Mouse (Mus musculus): ENCODE data around the gene Ccr10. TPM values are rescaled to one million over a fixed set of nuclear protein-coding genes. Genes with fewer than 3 reads are reported as not detected.
A peak's percentile ranks its signal among the peaks of the same experiment; 100 is the strongest.
"Not testable (repeated sequence)": the region's sequence is repeated elsewhere in the genome, so short reads cannot be mapped to it uniquely, and the experiment has no call there.

Gene Ccr10
- polyA plus RNA-seq, 1 experiment, result 0.19 TPM

GRCm38 (mm10) chr11:101171721-101172433, 3.4 kb downstream of the Ccr10 start:
- DNase-seq (ENCODE audit: low spot score), result peak; percentile 59

- peak; percentile 86 for DNase-seq (ENCODE audit: low spot score)
Observed at GRCm38 (mm10) chr11:101170811-101171610, 4.2 kb downstream of the Ccr10 start, which contains the start of gene Plekhh3. Plekhh3 (minus strand) TSS chr11:101171351.

GRCm38 (mm10) chr11:101170354-101170810, 4.9 kb downstream of the Ccr10 start, which contains the start of gene Cntnap1:
Cntnap1 (plus strand) TSS chr11:101170523.
- peak; percentile 77 for DNase-seq (ENCODE audit: low spot score)

DNA sequence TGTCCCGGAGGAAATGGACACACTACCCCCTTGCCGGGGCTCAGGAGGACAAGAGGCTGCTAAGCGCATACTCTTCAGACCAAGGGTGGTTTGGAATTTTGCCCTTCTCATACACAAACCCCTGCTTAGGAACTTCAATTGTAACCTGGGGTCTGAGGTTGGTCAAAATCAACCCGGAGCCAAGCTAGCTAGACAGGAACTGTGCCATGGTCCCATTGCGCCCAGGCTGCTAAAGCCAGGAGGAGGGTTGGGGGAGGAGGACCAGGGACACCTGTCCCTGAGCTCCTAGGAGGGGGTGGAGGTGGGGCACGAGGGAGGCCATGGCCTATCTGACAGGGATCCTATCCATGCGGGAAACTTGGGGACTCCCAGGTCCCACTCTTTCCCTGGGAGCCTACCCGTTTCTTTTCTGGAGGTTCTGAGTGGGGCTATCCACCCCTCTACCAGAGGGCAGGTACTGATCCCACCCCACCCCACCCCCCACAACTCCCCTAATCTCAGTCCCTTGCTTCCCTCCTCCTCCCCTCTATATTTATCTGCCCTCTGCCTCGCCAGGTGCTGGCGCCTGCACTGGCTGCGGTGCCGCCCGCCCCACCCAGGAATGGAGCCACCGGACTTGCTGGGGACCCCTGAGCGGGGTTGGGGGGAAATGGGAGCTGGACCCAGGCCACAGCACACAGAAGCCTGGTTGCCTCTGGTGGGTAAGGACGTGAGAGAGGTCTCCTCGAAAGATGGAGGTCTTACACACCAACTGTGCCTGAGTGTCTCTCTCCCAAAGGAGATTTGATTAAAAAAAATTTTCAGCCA, 5.7 kb downstream of the Ccr10 start:
- peak; percentile 42 for DNase-seq (ENCODE audit: low spot score)

GRCm38 (mm10) chr11:101168301-101168980, 6.8 kb downstream of the Ccr10 start:
- no peak for DNase-seq (ENCODE audit: low spot score)

DNA sequence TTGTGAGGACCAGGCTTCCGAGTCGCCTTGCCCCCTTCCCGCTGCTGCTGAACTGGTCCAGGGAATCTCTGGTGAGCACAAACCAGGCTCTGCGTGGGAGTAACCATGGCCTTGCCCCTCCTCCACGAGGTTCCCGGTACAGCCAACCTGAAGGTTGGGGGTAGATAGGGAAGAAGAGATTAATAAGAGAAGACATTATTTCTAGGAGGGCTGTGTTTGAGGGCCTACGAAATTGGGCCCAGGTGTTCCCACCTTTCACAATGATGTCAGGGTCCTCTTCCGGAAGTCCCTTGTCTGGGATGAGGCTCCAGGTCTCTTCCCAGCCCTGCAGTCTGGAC, 7.3 kb downstream of the Ccr10 start:
- no peak for DNase-seq (ENCODE audit: low spot score)

GRCm38 (mm10) chr11:101167211-101167962, 7.9 kb downstream of the Ccr10 start:
- DNase-seq (ENCODE audit: low spot score), result no peak

GRCm38 (mm10) chr11:101166357-101166756, 8.9 kb downstream of the Ccr10 start:
- peak; percentile 25 for DNase-seq (ENCODE audit: low spot score)

DNA sequence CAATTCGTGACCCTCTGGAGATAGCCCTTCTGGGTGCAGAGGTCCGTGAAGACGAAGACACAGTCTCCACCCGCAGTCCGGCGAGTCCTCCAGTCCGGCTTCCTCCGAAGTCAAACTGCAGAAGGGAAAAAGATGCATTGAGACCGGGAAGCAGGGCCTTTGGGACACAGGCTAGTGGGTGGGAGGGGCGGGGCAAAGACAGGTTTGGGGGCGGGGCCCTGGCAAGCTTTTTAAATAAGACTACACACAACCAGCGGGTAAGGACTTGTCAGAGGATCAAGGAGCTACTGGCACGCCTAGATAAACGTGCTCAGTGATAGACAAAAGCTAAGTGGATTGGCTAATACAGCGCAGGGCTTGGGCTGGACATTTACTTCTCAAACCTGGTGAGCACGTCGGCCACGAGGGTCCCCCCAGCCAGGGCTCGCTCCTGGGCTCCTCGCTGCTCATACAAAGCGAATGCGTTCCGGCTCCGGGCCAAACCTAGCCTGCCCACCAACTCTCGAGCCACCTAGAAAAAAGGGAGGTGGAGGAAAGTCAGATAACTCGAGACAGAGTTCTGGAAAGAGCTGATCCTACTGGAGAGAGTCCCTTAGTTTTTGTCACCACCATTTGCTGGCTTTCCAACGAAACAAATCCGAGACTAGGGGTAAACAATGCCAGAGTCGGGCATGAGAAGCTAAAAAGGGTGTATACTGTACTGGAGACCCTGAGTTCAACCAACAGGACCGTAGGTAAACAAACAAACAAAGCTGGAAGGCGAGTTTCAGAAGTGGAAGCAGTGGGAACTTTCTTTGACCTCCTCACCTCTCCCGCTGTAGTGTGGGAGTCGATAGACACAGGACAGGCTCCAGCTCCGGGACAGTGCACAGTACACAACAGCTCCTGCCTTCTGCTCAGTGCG, 10.3 kb downstream of the Ccr10 start:
- DNase-seq (ENCODE audit: low spot score), result no peak

DNA sequence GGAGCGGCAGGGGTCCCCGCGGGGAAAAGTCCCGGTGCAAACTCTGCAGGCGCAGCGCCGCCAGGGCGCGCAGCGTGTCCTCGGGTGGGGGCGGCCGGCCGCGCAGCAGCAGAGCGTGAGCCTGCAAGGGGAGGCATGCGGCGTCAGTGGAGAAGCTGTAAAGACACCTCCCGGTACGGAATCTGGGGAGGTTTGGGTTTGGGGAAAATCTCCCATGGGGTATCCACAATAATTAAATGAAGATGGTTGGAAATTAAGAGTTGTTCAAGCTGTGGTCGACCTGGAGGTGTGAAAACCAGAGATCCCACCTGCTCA, 10.9 kb downstream of the Ccr10 start:
- no peak for DNase-seq (ENCODE audit: low spot score)

DNA sequence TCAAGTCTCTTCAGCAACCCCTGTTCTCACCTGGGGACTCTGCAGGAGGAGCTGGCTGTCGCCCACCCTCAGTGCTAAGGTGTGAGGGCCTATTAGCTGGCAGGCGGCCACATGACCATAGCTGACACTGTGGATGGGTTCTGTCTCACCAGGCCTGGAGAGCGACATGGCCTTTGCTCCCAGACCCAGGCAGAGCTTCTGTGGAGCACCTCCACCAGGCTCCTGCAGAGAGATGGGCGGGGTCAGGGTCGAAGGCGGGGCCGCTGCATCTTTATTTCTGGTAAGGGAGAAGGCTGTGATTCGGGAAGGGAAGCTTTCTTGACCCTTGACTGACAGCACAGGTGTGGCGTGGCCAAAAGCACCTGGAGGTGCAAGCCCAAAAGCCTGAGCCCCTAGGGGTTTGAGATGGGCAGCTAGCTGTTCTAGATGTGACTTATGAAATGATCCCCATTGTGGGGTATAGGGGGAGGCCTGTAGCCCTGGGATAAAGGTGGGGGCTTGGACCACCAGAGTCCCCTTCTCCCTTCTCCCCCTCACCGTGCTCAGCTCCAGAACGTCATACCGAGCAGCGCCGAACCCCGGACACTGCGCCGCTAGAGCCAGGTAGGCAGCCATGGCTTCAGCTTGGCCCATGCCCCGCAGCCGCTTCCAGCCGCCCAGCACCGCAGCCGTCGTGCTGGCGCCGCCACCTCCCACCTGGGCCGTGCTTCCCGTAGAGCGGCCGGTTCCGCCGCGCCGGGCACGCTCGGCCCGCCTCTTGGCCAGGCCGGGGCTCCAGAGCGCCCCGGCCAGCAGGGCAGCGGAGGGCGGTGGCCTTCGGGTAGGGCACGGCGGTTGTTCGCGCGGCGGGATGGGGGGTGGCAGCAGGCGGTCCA, 11.5 kb downstream of the Ccr10 start:
- no peak for DNase-seq (ENCODE audit: low spot score)

DNA sequence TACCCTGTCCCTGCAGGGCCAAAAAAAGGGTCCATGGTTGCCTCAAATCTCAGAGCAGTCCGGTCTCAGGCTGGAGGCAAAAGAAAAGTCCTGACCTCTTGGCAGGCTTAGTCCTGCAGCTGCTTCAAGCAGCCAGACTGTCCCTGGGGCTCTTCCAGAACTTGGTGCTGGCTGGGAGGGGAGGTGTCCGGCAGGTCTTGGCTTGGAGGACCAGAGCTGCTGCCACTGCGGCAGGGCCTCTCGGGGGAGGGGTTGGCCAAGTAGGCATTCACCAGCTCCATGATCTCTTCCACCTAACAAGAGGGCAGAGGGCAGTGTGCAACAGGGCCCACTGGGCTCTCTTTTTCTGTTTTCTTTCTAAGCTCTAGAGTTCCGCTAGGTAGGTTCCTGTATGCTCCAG, 12.5 kb downstream of the Ccr10 start:
- DNase-seq (ENCODE audit: low spot score), result no peak

GRCm38 (mm10) chr11:101162301-101162700, 12.9 kb downstream of the Ccr10 start:
- DNase-seq (ENCODE audit: low spot score), result no peak

DNA sequence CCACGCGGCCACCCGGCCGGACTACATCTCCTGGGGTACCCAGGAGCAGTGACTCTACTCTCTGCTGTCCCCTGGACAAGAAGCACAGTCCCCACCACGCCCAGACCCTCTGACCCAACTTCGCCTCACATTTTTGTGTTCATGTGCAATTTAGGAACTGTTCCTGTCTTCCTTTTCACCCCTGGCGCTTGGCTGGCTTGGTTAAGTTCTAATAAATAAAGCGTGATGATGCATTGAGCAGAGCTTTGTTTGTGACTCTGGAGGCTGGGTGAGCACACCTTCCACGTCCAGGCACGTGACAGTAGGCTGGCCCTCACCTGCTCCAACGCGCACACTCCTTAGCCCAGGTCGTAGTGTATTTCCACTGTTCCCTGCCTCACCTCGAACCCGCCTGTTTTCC, 13.7 kb downstream of the Ccr10 start:
- DNase-seq (ENCODE audit: low spot score), result no peak

GRCm38 (mm10) chr11:101160981-101161505, 14.2 kb downstream of the Ccr10 start:
- not testable (repeated sequence) for DNase-seq (ENCODE audit: low spot score)

GRCm38 (mm10) chr11:101160151-101160550, 15.1 kb downstream of the Ccr10 start:
- DNase-seq (ENCODE audit: low spot score), result not testable (repeated sequence)

- DNase-seq (ENCODE audit: low spot score), result no peak
Observed at GRCm38 (mm10) chr11:101155728-101156371, 19.4 kb downstream of the Ccr10 start, which contains the start of gene Tubg2. Tubg2 (plus strand) TSS chr11:101155907.

DNA sequence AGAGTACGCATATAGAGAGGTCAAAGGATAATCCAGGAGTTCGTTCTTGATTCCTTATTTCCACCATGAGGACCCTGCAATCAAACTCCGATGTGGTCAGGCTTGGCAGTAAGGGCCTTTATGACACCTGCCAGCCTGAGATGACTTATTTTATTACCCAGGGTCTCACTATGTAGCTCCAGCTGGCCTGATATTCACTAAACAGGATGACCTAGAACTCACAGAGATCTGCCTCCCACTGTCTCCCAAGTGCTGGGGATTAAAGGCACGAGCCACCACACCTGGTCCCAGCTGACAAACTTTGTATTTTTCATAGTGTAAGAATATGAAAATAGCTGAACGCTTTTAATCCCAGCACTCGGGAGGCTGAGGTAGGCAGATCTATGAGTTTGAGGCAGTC, 20.1 kb downstream of the Ccr10 start:
- DNase-seq (ENCODE audit: low spot score), result no peak
